Mouse (Mus musculus) spleen, adult 2 months (tissue): ENCODE data around the gene Borcs8. TPM values are rescaled to one million over a fixed set of nuclear protein-coding genes. Genes with fewer than 3 reads are reported as not detected.

Source experiments
- DNase-seq, 2 experiments: peaks; one replicate each; pipeline versions ENCODE4 v3.0.0 to v3.0.0-alpha.2; 2012 to 2021; ENCODE audit warnings: low spot score in 2 of 2, low read depth in 1 of 2
- H3K27ac ChIP-seq: fragments of 200-500 bp; 2 replicates; pipeline ENCODE4 v1.5.1; 2012; ENCODE audit warnings: low read length, inconsistent platforms; ENCODE audit not compliant: insufficient read depth
- H3K27me3 ChIP-seq: fragments of 200-500 bp; 2 replicates; pipeline ENCODE4 v1.6.1; 2012; ENCODE audit warnings: mild to moderate bottlenecking, moderate library complexity, low read length, inconsistent platforms; ENCODE audit not compliant: control insufficient read depth, insufficient read depth
- H3K36me3 ChIP-seq: fragments of 200-500 bp; 2 replicates; pipeline ENCODE4 v1.6.1; 2012; ENCODE audit warnings: mild to moderate bottlenecking, low read length, inconsistent platforms; ENCODE audit not compliant: control insufficient read depth, insufficient read depth
- H3K4me1 ChIP-seq: fragments of 200-500 bp; 2 replicates; pipeline ENCODE4 v1.6.1; 2011; ENCODE audit warnings: inconsistent platforms; ENCODE audit not compliant: control insufficient read depth, insufficient read depth, insufficient read length
- H3K4me3 ChIP-seq: fragments of 200-500 bp; 2 replicates; pipeline ENCODE4 v1.5.1; 2011; ENCODE audit warnings: mild to moderate bottlenecking, inconsistent platforms; ENCODE audit not compliant: insufficient read depth, insufficient read length; ENCODE audit errors: extremely low read depth
- CTCF ChIP-seq: fragments of 200-500 bp; IDR thresholded peaks from 2 replicates; pipeline ENCODE4 v1.5.1; 2011; ENCODE audit warnings: mild to moderate bottlenecking, inconsistent platforms; ENCODE audit not compliant: insufficient read depth, insufficient read length, insufficient replicate concordance; ENCODE audit errors: extremely low read depth
- POLR2A ChIP-seq: fragments of 200-500 bp; IDR thresholded peaks from 2 replicates; pipeline ENCODE4 v1.6.1; 2011; ENCODE audit warnings: low read depth, low read length, inconsistent platforms
- WGBS: fragments of 180-500 bp; shearing (Covaris S2); methylation state at CpG from one replicate; pipeline ENCODE4 v1.1.7; 2018; 5-methylcytosine and 5-hydroxymethylcytosine counted together
- polyA plus RNA-seq: library from polyadenylated mRNA; depleted of rRNA; stranded (reverse); fragments of >200 nt; gene quantifications from 2 replicates; pipeline ENCODE4 v1.2.3, GENCODE M21; 2012

Gene Borcs8
- polyA plus RNA-seq, 1 experiment = 55.8 TPM

DNA sequence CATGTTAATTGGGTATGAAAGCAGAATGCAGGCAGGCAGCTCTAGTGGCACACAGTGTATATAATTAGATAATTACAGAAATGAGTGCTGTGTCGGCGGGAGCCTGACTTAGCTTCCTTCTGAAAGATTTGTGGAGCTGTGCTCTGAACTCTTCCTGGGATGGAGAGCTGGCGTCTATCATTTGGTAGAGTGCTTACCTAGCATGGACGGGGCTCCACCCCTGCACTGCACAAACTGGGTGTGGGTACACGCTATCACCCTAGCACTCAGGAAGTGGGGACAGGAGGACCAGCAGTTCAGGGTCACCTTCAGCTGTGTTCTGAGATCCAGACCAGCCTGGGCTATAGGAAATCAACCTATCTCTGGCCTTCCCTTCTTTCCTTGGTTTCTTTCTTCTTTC lies 34.0 kb downstream of the Borcs8 start:
- TF ChIP-seq POLR2A = no peak
- TF ChIP-seq CTCF = no peak
- Histone ChIP-seq H3K4me3 (no peak overlapping the region), H3K27me3 (no peaks in the 10 kb centered on the region), H3K27ac (no peak overlapping the region), H3K4me1 (no peaks in the 10 kb centered on the region; the same call in 1 of the 2 replicates), H3K36me3 (peaks cover 3% of the 10 kb centered on the region; the same call in 1 of the 2 replicates)
- 72% methylated on average over 5 of the region's 5 CpGs for WGBS
- no peak for DNase-seq

DNA sequence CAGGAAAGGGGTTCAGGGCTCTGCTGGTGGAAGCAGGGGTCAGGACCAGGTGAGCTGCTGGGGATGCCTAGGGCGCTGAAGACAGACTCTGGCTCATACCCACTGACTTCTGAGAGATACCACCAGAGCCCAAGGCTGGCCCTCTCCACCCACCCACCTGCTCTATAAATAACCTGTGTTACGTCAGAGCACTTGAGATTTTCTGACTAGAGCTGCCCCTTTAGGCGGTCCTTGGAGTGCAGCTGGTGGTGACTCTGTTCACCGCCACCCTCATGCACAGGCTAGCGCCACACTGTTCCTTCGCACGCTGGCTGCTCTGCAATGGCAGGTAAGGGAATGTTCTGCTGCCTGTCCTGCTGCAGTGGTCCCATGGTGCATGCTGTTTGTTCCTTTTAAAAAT lies 34.8 kb downstream of the Borcs8 start:
- H3K27ac ChIP-seq = no peak overlapping the region
- H3K36me3 ChIP-seq = peaks cover 3% of the 10 kb centered on the region; the same call in 1 of the 2 replicates
- TF ChIP-seq CTCF (no peak), POLR2A (no peak)
- 80% methylated on average over 7 of the region's 7 CpGs for WGBS
- H3K4me1 ChIP-seq = no peaks in the 10 kb centered on the region; the same call in 1 of the 2 replicates
- no peak for DNase-seq
- H3K27me3 ChIP-seq = no peaks in the 10 kb centered on the region
- H3K4me3 ChIP-seq = no peak overlapping the region

DNA sequence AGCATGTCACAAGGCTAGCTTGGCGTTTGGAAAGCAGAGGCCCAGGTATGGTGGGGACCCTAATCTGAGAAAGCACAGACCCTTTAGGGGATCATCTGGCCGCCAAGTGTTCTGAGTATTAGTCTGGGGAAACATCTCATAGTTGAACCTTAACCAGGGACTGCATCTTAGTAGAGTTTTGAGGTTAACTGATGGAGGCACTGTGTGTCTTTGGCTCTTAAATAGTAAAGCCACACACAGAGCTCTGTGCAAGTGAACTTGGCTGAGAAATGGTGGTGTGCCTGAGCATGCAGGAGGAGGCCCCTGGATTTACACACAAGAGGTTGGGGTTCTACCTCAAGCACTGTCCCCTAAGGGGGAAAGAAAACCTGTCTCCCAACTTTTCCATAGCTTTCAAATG lies 38.9 kb downstream of the Borcs8 start:
- H3K4me1 ChIP-seq = no peaks in the 10 kb centered on the region

DNA sequence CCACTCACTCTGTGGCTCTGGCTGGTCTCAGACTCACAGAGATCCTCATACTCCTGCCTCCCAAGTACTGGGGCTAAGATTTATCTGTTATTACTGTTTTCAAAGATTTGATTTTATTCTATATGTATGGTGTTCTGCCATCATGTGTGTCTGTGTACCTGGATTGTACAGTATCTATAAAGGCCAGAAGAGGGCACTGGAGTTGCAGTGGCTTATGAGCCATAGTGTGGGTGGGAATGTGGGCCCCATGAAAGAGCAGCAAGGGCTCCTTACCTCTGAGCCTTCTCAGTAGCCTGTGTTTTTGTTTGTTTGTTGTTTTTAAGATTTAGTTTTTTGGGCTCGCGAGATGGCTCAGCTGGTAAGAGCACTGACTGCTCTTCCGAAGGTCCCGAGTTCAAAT lies 39.8 kb downstream of the Borcs8 start:
- Histone ChIP-seq H3K4me1 (no peaks in the 10 kb centered on the region), H3K36me3 (peaks cover 10% of the 10 kb centered on the region; the same call in 1 of the 2 replicates), H3K27ac (no peak overlapping the region), H3K4me3 (no peak overlapping the region), H3K27me3 (no peaks in the 10 kb centered on the region)
- no peak for DNase-seq
- WGBS = 98% methylated on average over 4 of the region's 4 CpGs
- TF ChIP-seq CTCF = no peak
- TF ChIP-seq POLR2A = no peak

More for the DNA sequence above, 38.9 kb downstream of the Borcs8 start:
- H3K4me3 ChIP-seq = no peak overlapping the region
- DNase-seq = no peak
- no peak overlapping the region for H3K27ac ChIP-seq
- H3K36me3 ChIP-seq = peaks cover 10% of the 10 kb centered on the region; the same call in 1 of the 2 replicates
- H3K27me3 ChIP-seq = no peaks in the 10 kb centered on the region
- 87% methylated on average over 2 of the region's 2 CpGs for WGBS
- TF ChIP-seq CTCF (no peak), POLR2A (no peak)

DNA sequence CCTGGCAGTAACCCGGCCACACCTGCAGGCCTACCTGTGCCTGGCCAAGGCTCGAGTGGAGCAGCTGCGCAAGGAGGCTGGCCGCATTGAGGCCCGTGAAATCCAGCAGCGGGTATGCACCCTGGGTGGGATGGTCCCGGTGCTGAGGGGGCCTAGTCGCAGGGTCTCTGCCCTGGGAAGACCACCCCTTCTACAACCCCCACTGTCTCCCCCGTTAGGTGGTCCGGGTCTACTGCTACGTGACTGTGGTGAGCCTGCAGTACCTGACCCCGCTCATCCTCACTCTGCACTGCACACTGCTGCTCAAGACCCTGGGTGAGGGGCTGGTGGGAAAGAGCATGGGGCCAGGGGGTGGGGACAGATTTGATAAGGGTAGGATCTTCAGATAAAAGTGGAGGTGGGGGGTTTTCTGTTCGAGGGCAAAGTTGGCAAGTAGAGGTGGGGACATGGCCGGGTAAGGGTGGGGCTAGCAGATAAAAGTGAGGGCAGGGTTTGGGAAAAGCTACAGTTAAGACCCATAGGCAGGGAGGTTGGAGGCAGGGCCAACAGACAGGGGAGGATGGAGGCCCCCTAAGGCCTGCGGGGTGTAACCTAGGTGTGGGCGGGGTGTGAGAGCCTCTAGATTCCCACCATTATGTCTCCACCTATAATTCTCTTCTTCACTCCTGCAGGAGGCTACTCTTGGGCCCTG lies 42.1 kb downstream of the Borcs8 start:
- TF ChIP-seq POLR2A = no peak
- no peak for TF ChIP-seq CTCF
- H3K27ac ChIP-seq = no peak overlapping the region
- no peaks in the 10 kb centered on the region for H3K4me1 ChIP-seq
- no peak overlapping the region for H3K4me3 ChIP-seq
- H3K27me3 ChIP-seq = no peaks in the 10 kb centered on the region
- no peak for DNase-seq
- WGBS = 86% methylated on average over 16 of the region's 16 CpGs
- peaks cover 10% of the 10 kb centered on the region; the same call in 1 of the 2 replicates for H3K36me3 ChIP-seq

DNA sequence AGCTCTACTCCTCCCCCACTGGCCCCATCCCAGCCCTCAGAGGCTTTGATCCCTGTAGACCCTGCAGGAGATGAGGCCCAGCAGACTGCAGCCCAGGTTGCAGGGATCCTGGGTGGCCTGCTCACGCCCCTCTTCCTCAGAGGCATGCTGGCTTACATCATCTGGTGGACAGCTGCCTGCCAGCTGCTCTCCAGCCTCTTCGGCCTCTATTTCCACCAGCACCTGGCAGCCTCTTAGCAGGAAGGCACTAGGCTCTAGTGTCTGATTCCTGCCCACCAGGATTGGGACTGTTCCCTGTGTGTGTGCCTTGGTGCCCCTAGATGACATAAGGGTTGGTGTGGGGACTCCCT lies 42.6 kb downstream of the Borcs8 start:
- no peak overlapping the region for H3K27ac ChIP-seq
- no peak overlapping the region for H3K4me3 ChIP-seq
- no peak for DNase-seq
- H3K4me1 ChIP-seq = no peaks in the 10 kb centered on the region
- WGBS = 87% methylated on average over 2 of the region's 2 CpGs
- TF ChIP-seq POLR2A (no peak), CTCF (no peak)
- H3K27me3 ChIP-seq = no peaks in the 10 kb centered on the region
- H3K36me3 ChIP-seq = peaks cover 8% of the 10 kb centered on the region; the same call in 1 of the 2 replicates

DNA sequence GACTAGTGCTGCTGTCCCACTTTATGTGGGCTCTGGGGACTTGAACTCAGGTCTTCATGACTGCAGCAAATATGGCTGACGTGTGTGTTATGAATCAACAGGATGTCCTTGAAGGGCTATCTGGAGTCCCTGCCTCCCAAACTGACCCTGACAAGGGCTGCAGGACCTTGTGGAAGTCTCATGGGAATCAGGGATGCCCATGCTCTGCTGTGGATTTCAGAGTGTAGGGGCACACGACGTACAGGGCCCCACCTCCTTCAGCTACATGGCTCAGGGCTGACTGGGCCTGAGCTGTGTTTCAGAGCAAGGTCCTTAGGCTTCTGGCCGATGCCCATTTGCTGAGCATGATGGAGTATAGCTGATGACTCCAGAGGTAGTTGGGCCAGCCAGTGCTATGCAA lies 43.9 kb downstream of the Borcs8 start:
- 88% methylated on average over 4 of the region's 4 CpGs for WGBS
- Histone ChIP-seq H3K27me3 (no peaks in the 10 kb centered on the region), H3K4me1 (no peaks in the 10 kb centered on the region), H3K27ac (no peak overlapping the region), H3K36me3 (peaks cover 7% of the 10 kb centered on the region; the same call in 1 of the 2 replicates), H3K4me3 (no peak overlapping the region)
- no peak for TF ChIP-seq CTCF
- no peak for TF ChIP-seq POLR2A
- DNase-seq = no peak
